Mouse (Mus musculus) lung, embryonic 14.5 days (tissue): Measurements from ENCODE around the gene Jmjd1c. TPM values are rescaled to one million over a fixed set of nuclear protein-coding genes. Genes with fewer than 3 reads are reported as not detected.
A peak's percentile ranks its signal among the peaks of the same experiment; 100 is the strongest.

Source experiments
- ATAC-seq: fragments of 200-750 bp; cut with Nextera tagmentation; 2 replicates; pipeline ENCODE4 v1.8.0; 2017; ENCODE audit warnings: mild to moderate bottlenecking, moderate TSS enrichment, moderate library complexity; ENCODE audit not compliant: insufficient read depth
- DNase-seq: peaks from one replicate; pipeline ENCODE4 v3.0.0-alpha.2; 2015
- H3K27ac ChIP-seq: fragments of 300-500 bp; sonication (generic); 2 replicates; pipeline ENCODE4 v1.5.1; 2014; ENCODE audit warnings: low read depth, mild to moderate bottlenecking, moderate library complexity
- H3K27me3 ChIP-seq: fragments of 300-500 bp; sonication (generic); 2 replicates; pipeline ENCODE4 v1.6.1; 2014; ENCODE audit warnings: low read length, control low read depth; ENCODE audit not compliant: insufficient read depth
- H3K36me3 ChIP-seq: fragments of 300-500 bp; sonication (generic); 2 replicates; pipeline ENCODE4 v1.6.1; 2014; ENCODE audit warnings: control low read depth; ENCODE audit not compliant: insufficient read depth
- H3K4me1 ChIP-seq: fragments of 300-500 bp; sonication (generic); 2 replicates; pipeline ENCODE4 v1.6.1; 2014; ENCODE audit warnings: antibody characterized with exemption, control low read depth; ENCODE audit not compliant: insufficient read depth
- H3K4me2 ChIP-seq: fragments of 300-500 bp; sonication (generic); 2 replicates; pipeline ENCODE4 v1.6.1; 2014; ENCODE audit warnings: mild to moderate bottlenecking
- H3K4me3 ChIP-seq: fragments of 300-500 bp; sonication (generic); 2 replicates; pipeline ENCODE4 v1.5.1; 2014; ENCODE audit warnings: low read depth, low read length
- H3K9ac ChIP-seq: fragments of 300-500 bp; sonication (generic); 2 replicates; pipeline ENCODE4 v1.6.1; 2014
- H3K9me3 ChIP-seq: fragments of 300-500 bp; sonication (generic); 2 replicates; pipeline ENCODE4 v1.6.1; 2016; ENCODE audit warnings: low read depth, low read length, control low read depth
- CTCF ChIP-seq: IDR thresholded peaks from 2 replicates; pipeline ENCODE4 v1.5.1; 2016; ENCODE audit warnings: antibody characterized with exemption, low read depth
- WGBS: fragments of 180-500 bp; shearing (Covaris S2); extraction: QIAGEN DNeasy Blood & Tissue Kit; methylation state at CpG from one replicate; pipeline ENCODE4 v1.1.7; 2014; 5-methylcytosine and 5-hydroxymethylcytosine counted together
- polyA plus RNA-seq: library from polyadenylated mRNA; unstranded; fragments of >200 nt; fragmentation: Nextera tagmentation; extraction: Ambion mirVana; gene quantifications from 2 replicates; pipeline ENCODE4 v1.2.1, GENCODE M21; 2014

Gene Jmjd1c
- polyA plus RNA-seq, 1 experiment from 2014 or later, result 34.9 TPM

GRCm38 (mm10) chr10:67096621-67097436 is 904 bp downstream of the Jmjd1c start, which contains the start of gene Reep3:
Reep3 (minus strand) TSS chr10:67096945.
- Histone ChIP-seq H3K9me3 (no peaks in the 10 kb centered on the region), H3K4me1 (peaks cover 19% of the 10 kb centered on the region), H3K9ac (peak within 1 kb of the TSS; percentile 98), H3K4me3 (peak within 1 kb of the TSS; percentile 92), H3K27me3 (no peaks in the 10 kb centered on the region), H3K27ac (peak within 1 kb of the TSS; percentile 99), H3K4me2 (peak within 1 kb of the TSS; percentile 67), H3K36me3 (no peaks in the 10 kb centered on the region)
- DNase-seq (peak; percentile 75), ATAC-seq (peak; percentile 80)
- no peak for TF ChIP-seq CTCF
- under 1% methylated on average over 71 of the region's 97 CpGs for WGBS

- H3K36me3 ChIP-seq, result no peaks in the 10 kb centered on the region
- peak overlapping the region; percentile 92 for H3K4me3 ChIP-seq
- peak overlapping the region; percentile 98 for H3K9ac ChIP-seq
- 4% methylated on average over 15 of the region's 15 CpGs for WGBS
- TF ChIP-seq CTCF, result no peak
- H3K4me2 ChIP-seq, result peak overlapping the region; percentile 67
- H3K27ac ChIP-seq, result peak overlapping the region; percentile 99; the same call in 1 of the 2 replicates
- no peak for ATAC-seq
- no peaks in the 10 kb centered on the region for H3K27me3 ChIP-seq
- H3K9me3 ChIP-seq, result no peaks in the 10 kb centered on the region
- H3K4me1 ChIP-seq, result peaks cover 26% of the 10 kb centered on the region
- peak; percentile 58 for DNase-seq
Measured at GRCm38 (mm10) chr10:67097437-67098150, 1.7 kb downstream of the Jmjd1c start.

GRCm38 (mm10) chr10:67098408-67099050 is 2.6 kb downstream of the Jmjd1c start:
- ATAC-seq (no peak), DNase-seq (no peak)
- Histone ChIP-seq H3K36me3 (no peaks in the 10 kb centered on the region), H3K4me1 (peaks cover 36% of the 10 kb centered on the region), H3K4me2 (peak overlapping the region; percentile 67), H3K9ac (peak overlapping the region; percentile 25; the same call in 1 of the 2 replicates), H3K9me3 (no peaks in the 10 kb centered on the region), H3K4me3 (peak overlapping the region; percentile 92), H3K27ac (no peak overlapping the region), H3K27me3 (no peaks in the 10 kb centered on the region)
- WGBS, result 27% methylated on average over 7 of the region's 7 CpGs
- TF ChIP-seq CTCF, result no peak

- no peak for DNase-seq
- Histone ChIP-seq H3K27me3 (no peaks in the 10 kb centered on the region), H3K4me2 (peak overlapping the region; percentile 67), H3K36me3 (no peaks in the 10 kb centered on the region), H3K4me1 (peaks cover 41% of the 10 kb centered on the region), H3K9me3 (no peaks in the 10 kb centered on the region), H3K4me3 (no peak overlapping the region), H3K27ac (no peak overlapping the region), H3K9ac (no peak overlapping the region)
- TF ChIP-seq CTCF, result no peak
- 59% methylated on average over 13 of the region's 13 CpGs for WGBS
- ATAC-seq, result no peak
Measured at GRCm38 (mm10) chr10:67099183-67099929, 3.4 kb downstream of the Jmjd1c start.

- no peak overlapping the region for H3K4me3 ChIP-seq
- H3K27ac ChIP-seq, result no peak overlapping the region
- peak; percentile 46 for DNase-seq
- no peak overlapping the region for H3K4me2 ChIP-seq
- H3K36me3 ChIP-seq, result no peaks in the 10 kb centered on the region
- H3K9ac ChIP-seq, result no peak overlapping the region
- no peak for TF ChIP-seq CTCF
- WGBS, result 61% methylated on average over 7 of the region's 7 CpGs
- no peaks in the 10 kb centered on the region for H3K9me3 ChIP-seq
- H3K4me1 ChIP-seq, result peaks cover 48% of the 10 kb centered on the region
- H3K27me3 ChIP-seq, result no peaks in the 10 kb centered on the region
- no peak for ATAC-seq
Measured at GRCm38 (mm10) chr10:67100011-67100661, 4.2 kb downstream of the Jmjd1c start.

GRCm38 (mm10) chr10:67100831-67101251 is 4.9 kb downstream of the Jmjd1c start:
- H3K27ac ChIP-seq, result no peak overlapping the region
- no peak overlapping the region for H3K9ac ChIP-seq
- H3K4me1 ChIP-seq, result peaks cover 50% of the 10 kb centered on the region
- H3K4me2 ChIP-seq, result no peak overlapping the region
- TF ChIP-seq CTCF, result no peak
- no peak overlapping the region for H3K4me3 ChIP-seq
- no peaks in the 10 kb centered on the region for H3K36me3 ChIP-seq
- no peak for DNase-seq
- ATAC-seq, result no peak
- no peaks in the 10 kb centered on the region for H3K27me3 ChIP-seq
- 78% methylated on average over 9 of the region's 9 CpGs for WGBS
- no peaks in the 10 kb centered on the region for H3K9me3 ChIP-seq
